Mouse (Mus musculus) adrenal gland, adult 2 months (tissue): ENCODE measurements around the gene Eya4. TPM values are rescaled to one million over a fixed set of nuclear protein-coding genes. Genes with fewer than 3 reads are reported as not detected.

Experiments
- DNase-seq: peaks from one replicate; pipeline ENCODE4 v3.0.0; 2021
- polyA plus RNA-seq: library from polyadenylated mRNA; depleted of rRNA; stranded (reverse); fragments of >200 nt; gene quantifications from 2 replicates; pipeline ENCODE4 v1.2.3, GENCODE M21; 2012
- total RNA-seq, 2 experiments: library from RNA; stranded (reverse); gene quantifications; 2 replicates each; pipeline ENCODE4 v1.2.3; 2021

The Eya4 gene
- total and polyA plus RNA-seq, 3 experiments = 0.37 to 1.7 (median 1.3) TPM

- no peak for DNase-seq
Measured at GRCm38 (mm10) chr10:23062719-23063118, 287.9 kb downstream of the Eya4 start.

- no peak for DNase-seq
Measured at GRCm38 (mm10) chr10:23060694-23061060, 289.9 kb downstream of the Eya4 start.

DNA sequence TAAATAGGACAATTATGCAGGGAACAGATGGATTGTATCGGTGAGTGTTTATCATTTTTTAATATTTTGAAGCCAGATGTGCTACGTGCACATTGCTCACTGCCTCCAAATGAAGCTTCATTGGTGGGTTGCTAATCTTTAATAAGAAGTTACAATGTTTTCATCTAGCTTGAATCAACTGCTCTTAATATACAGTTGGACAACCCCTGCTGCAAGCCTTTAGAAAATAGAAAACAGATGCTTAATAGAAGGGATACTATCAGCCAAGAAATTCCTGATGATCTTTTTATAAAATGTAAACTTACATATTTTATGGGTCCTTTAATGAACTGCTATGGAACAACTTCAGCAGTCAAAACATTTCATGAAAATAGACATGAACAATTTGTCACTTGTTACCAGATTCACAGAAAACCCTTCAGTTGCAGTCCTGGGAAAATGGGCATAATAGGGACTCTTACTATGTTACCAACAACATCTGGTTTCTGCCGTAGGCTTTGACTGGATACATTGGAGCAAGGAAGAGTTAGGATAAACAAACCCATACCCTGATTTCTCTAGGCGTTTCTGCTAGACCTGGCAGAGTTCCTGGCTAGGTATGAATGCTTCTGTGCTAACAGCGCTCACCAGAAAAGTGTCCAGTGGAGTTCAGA, 290.4 kb downstream of the Eya4 start:
- DNase-seq = no peak

DNA sequence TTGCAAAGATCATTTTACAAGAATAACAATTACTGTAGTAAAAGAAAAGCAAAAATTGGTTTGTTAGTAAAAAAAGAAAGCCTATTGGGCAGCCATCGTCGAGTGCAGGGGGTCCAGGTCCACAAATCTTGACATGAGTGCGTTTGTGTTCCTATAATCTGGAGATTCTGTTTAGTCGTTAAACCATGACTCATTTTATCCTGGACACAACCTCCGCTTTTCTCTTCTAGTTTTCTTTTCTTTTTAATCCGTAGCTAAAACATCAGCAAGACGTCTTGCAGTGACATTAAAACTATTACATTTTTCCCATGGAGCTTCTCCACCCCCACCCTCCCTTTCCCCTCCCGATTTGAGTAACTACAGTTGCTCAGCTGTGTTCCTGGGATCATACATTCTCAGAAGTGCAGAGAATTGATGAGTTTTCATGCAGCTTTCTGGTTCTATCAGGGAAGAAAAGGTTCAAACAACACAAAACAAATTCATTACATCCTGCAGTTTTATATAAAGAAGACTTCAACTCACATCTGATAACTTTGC, 297.1 kb downstream of the Eya4 start:
- no peak for DNase-seq
